ENCODE assay signal across 3 mouse cellular contexts in genomic region chr4:155078808-155079207, GRCm38 (mm10). TPM values are rescaled to one million over a fixed set of nuclear protein-coding genes. Genes with fewer than 3 reads are reported as not detected.
"Had no signal": no experiment of that assay in that cellular context is flagged by ENCODE, and none has a peak within 500 bp of the region (broad histone marks: within the 10 kb centered on the region; RNA-seq: fewer than 3 reads in every experiment).

No protein-coding gene starts in this region.

RNA-seq across cellular contexts. Expression of gene Plch2, which starts 22.2 kb away (rescaled TPM):
- total RNA-seq: megakaryocyte, adult 5-6 weeks had no signal
- polyA plus RNA-seq: liver, postnatal 0 days; macrophage had no signal
